Mouse (Mus musculus): ENCODE results near the gene Cacna1d. TPM values are rescaled to one million over a fixed set of nuclear protein-coding genes. Genes with fewer than 3 reads are reported as not detected.

Gene Cacna1d
- polyA plus RNA-seq, 1 experiment from 2014 or later: 0.12 TPM

DNA sequence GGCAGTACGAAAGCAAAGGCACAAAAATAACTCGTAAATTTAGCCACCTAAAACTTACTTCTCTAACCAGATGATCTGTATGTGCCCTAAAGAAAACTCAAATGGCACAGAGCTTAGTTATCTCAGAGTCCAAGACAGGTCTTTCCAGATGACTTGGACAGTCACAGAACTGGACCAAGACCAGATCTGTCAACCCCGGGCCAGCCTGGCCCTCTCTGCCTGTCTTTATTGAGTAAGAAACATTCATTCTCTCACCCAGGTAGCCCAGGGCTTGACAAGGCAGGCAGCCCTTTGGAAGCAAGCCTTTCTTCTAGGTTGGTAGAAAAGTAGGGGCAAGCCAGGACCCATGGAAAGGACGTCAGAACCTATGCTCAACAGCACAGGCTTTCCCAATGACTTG is 243.6 kb downstream of the Cacna1d start:
- Histone ChIP-seq H3K36me3 (ENCODE audit: control insufficient read depth, insufficient read depth) (no peaks in the 10 kb centered on the region), H3K9ac (ENCODE audit: low read depth, low read length) (no peak overlapping the region), H3K4me2 (ENCODE audit: low read depth, low read length) (no peak overlapping the region), H3K4me3 (ENCODE audit: low read depth, low read length) (no peak overlapping the region), H3K9me3 (replicated peaks; ENCODE audit: control insufficient read depth, low read length) (no peaks in the 10 kb centered on the region), H3K27ac (ENCODE audit: low read length) (no peak overlapping the region), H3K4me1 (ENCODE audit: control insufficient read depth, low read depth, low read length) (peaks cover 19% of the 10 kb centered on the region), H3K27me3 (ENCODE audit: control insufficient read depth, insufficient read depth, low read depth, low read length) (no peaks in the 10 kb centered on the region)
- 50% methylated on average over 4 of the region's 4 CpGs for WGBS (ENCODE audit: insufficient replicate concordance)
- no peak for ATAC-seq (ENCODE audit: low read depth)

- Histone ChIP-seq H3K4me2 (ENCODE audit: low read depth, low read length) (no peak overlapping the region), H3K9ac (ENCODE audit: low read depth, low read length) (no peak overlapping the region), H3K4me1 (ENCODE audit: control insufficient read depth, low read depth, low read length) (peaks cover 24% of the 10 kb centered on the region), H3K36me3 (ENCODE audit: control insufficient read depth, insufficient read depth) (no peaks in the 10 kb centered on the region), H3K27me3 (ENCODE audit: control insufficient read depth, insufficient read depth, low read depth, low read length) (no peaks in the 10 kb centered on the region), H3K27ac (ENCODE audit: low read length) (no peak overlapping the region), H3K4me3 (ENCODE audit: low read depth, low read length) (no peak overlapping the region), H3K9me3 (replicated peaks; ENCODE audit: control insufficient read depth, low read length) (no peaks in the 10 kb centered on the region)
- ATAC-seq (ENCODE audit: low read depth): no peak
- 67% methylated on average over 5 of the region's 5 CpGs for WGBS (ENCODE audit: insufficient replicate concordance)
These were observed 246.5 kb downstream of the Cacna1d start for GRCm38 (mm10) chr14:30244776-30245175.

DNA sequence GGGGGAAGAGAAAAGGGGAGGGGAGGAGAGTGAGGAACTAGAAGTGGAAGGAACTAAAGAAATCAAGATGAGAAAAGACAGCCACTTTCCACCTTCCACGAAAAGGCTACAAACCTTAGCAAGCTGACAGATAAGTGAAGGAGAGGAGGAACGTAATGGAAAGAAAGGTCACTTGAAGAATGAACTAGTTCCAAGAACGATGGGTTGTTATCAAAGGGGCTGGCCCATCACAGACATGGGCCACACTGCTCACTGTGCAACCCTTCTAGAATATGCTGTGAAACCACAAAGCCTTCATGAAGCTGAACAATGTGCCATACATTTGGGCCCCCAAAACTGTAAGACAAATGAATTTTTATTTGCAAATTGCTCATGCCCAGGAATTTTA is 248.4 kb downstream of the Cacna1d start:
- ATAC-seq (ENCODE audit: low read depth): peak; percentile 20; the same call in 1 of the 2 replicates
- Histone ChIP-seq H3K36me3 (ENCODE audit: control insufficient read depth, insufficient read depth) (no peaks in the 10 kb centered on the region), H3K4me2 (ENCODE audit: low read depth, low read length) (peak overlapping the region; percentile 33), H3K27me3 (ENCODE audit: control insufficient read depth, insufficient read depth, low read depth, low read length) (no peaks in the 10 kb centered on the region), H3K27ac (ENCODE audit: low read length) (peak overlapping the region; percentile 88), H3K4me3 (ENCODE audit: low read depth, low read length) (no peak overlapping the region), H3K4me1 (ENCODE audit: control insufficient read depth, low read depth, low read length) (peaks cover 24% of the 10 kb centered on the region), H3K9me3 (replicated peaks; ENCODE audit: control insufficient read depth, low read length) (no peaks in the 10 kb centered on the region), H3K9ac (ENCODE audit: low read depth, low read length) (no peak overlapping the region)
- WGBS (ENCODE audit: insufficient replicate concordance): 32% methylated on average over 3 of the region's 3 CpGs

DNA sequence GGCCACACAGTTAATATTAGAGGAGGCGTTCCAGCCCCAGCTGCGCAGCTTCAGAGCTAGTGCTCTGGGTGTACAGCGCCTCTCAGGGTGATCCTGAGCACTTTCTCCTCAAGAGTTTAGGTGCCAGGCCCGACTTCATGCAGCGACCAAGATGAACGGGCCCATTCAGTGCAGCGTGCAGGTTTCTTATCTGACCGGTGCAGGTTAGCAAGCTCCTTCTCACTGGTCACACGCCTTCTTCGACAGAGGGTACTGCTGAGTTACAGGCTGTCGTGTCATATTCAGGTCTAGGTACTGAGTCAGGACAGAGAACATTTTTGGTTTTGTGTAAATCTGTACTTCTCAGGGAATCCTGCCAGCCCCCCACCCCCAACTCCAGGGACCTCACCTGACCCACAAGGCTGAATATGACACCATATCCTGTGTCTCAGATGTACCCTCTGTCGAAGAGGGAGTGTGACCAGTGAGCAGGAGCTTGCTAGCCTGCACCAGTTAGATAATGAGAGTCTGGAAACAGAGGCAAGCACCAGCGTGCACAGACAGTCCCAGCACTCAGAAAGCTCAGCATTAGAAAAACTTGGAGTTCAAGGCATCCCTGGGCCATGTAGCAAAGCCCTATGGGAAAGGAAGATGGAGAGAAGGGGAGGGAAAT is 249.0 kb downstream of the Cacna1d start:
- WGBS (ENCODE audit: insufficient replicate concordance): 39% methylated on average over 13 of the region's 13 CpGs
- H3K9me3 ChIP-seq (replicated peaks; ENCODE audit: control insufficient read depth, low read length): no peaks in the 10 kb centered on the region
- no peak overlapping the region for H3K9ac ChIP-seq (ENCODE audit: low read depth, low read length)
- peak; percentile 95 for ATAC-seq (ENCODE audit: low read depth)
- H3K27me3 ChIP-seq (ENCODE audit: control insufficient read depth, insufficient read depth, low read depth, low read length): no peaks in the 10 kb centered on the region
- H3K27ac ChIP-seq (ENCODE audit: low read length): peak overlapping the region; percentile 88
- no peak overlapping the region for H3K4me3 ChIP-seq (ENCODE audit: low read depth, low read length)
- H3K4me2 ChIP-seq (ENCODE audit: low read depth, low read length): peak overlapping the region; percentile 33
- H3K36me3 ChIP-seq (ENCODE audit: control insufficient read depth, insufficient read depth): no peaks in the 10 kb centered on the region
- H3K4me1 ChIP-seq (ENCODE audit: control insufficient read depth, low read depth, low read length): peaks cover 24% of the 10 kb centered on the region

DNA sequence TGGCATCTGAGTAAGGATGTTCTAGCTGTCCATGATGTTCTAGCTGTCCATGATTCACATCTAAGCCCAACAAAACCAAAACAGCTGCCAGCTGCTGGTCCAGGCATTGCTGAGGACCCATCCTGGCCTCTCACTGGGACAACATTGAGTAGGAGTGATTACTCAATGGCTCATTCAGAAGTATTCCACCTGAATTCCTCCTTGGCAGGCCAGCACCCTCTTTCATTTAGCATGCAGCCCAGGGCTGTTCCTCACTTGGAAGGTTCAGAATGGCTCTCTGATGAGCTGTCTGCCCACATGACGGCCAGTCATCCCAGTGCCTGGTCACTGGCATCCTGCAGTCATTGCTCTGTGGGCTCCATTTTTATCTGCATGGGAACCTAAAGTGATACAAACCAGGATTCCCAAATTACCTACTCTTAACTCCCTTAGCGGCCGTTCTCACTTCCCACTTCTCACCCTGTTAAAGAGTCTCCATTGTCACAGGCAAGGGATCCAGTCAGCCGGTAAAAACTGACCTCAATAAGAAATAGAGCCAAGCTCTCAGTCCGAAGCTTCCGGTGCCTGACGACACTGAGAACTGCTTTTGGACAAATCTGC is 250.2 kb downstream of the Cacna1d start:
- 71% methylated on average over 7 of the region's 7 CpGs for WGBS (ENCODE audit: insufficient replicate concordance)
- no peaks in the 10 kb centered on the region for H3K36me3 ChIP-seq (ENCODE audit: control insufficient read depth, insufficient read depth)
- no peak overlapping the region for H3K9ac ChIP-seq (ENCODE audit: low read depth, low read length)
- peaks cover 24% of the 10 kb centered on the region for H3K4me1 ChIP-seq (ENCODE audit: control insufficient read depth, low read depth, low read length)
- ATAC-seq (ENCODE audit: low read depth): no peak
- no peaks in the 10 kb centered on the region for H3K9me3 ChIP-seq (replicated peaks; ENCODE audit: control insufficient read depth, low read length)
- H3K4me2 ChIP-seq (ENCODE audit: low read depth, low read length): no peak overlapping the region
- H3K4me3 ChIP-seq (ENCODE audit: low read depth, low read length): no peak overlapping the region
- no peak overlapping the region for H3K27ac ChIP-seq (ENCODE audit: low read length)
- H3K27me3 ChIP-seq (ENCODE audit: control insufficient read depth, insufficient read depth, low read depth, low read length): no peaks in the 10 kb centered on the region

- H3K4me1 ChIP-seq (ENCODE audit: control insufficient read depth, low read depth, low read length): peaks cover 17% of the 10 kb centered on the region
- H3K27me3 ChIP-seq (ENCODE audit: control insufficient read depth, insufficient read depth, low read depth, low read length): no peaks in the 10 kb centered on the region
- H3K9ac ChIP-seq (ENCODE audit: low read depth, low read length): no peak overlapping the region
- H3K4me3 ChIP-seq (ENCODE audit: low read depth, low read length): no peak overlapping the region
- H3K9me3 ChIP-seq (replicated peaks; ENCODE audit: control insufficient read depth, low read length): no peaks in the 10 kb centered on the region
- no peaks in the 10 kb centered on the region for H3K36me3 ChIP-seq (ENCODE audit: control insufficient read depth, insufficient read depth)
- H3K27ac ChIP-seq (ENCODE audit: low read length): no peak overlapping the region
- ATAC-seq (ENCODE audit: low read depth): no peak
- H3K4me2 ChIP-seq (ENCODE audit: low read depth, low read length): no peak overlapping the region
- 68% methylated on average over 5 of the region's 5 CpGs for WGBS (ENCODE audit: insufficient replicate concordance)
These were observed 252.4 kb downstream of the Cacna1d start for GRCm38 (mm10) chr14:30238807-30239206.

DNA sequence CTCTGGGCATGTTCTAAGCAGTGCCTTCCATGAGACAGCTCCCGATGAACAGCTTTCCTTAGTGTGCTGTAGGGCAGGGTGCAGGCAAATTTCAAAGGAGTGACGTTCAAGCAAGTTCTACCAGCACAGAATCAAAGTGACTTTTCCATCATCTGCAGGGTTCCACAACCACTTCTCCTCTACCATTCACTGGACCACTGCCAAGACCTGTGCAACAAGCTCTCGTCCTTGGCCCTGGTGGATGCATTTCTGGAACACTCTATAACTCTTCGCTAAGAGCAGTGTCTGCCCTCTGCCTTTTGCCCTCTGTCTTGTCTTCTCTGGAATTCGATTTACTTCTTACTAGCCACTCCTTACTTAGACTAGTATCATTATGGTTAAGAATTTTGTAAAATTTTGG is 266.1 kb downstream of the Cacna1d start:
- no peak overlapping the region for H3K4me3 ChIP-seq (ENCODE audit: low read depth, low read length)
- H3K36me3 ChIP-seq (ENCODE audit: control insufficient read depth, insufficient read depth): no peaks in the 10 kb centered on the region
- H3K4me2 ChIP-seq (ENCODE audit: low read depth, low read length): no peak overlapping the region
- ATAC-seq (ENCODE audit: low read depth): no peak
- H3K9ac ChIP-seq (ENCODE audit: low read depth, low read length): no peak overlapping the region
- no peaks in the 10 kb centered on the region for H3K9me3 ChIP-seq (replicated peaks; ENCODE audit: control insufficient read depth, low read length)
- no peaks in the 10 kb centered on the region for H3K4me1 ChIP-seq (ENCODE audit: control insufficient read depth, low read depth, low read length)
- H3K27ac ChIP-seq (ENCODE audit: low read length): no peak overlapping the region
- H3K27me3 ChIP-seq (ENCODE audit: control insufficient read depth, insufficient read depth, low read depth, low read length): no peaks in the 10 kb centered on the region
- WGBS (ENCODE audit: insufficient replicate concordance): 66% methylated on average over 5 of the region's 5 CpGs

GRCm38 (mm10) chr14:30222101-30222500 is 269.2 kb downstream of the Cacna1d start:
- no peaks in the 10 kb centered on the region for H3K27me3 ChIP-seq (ENCODE audit: control insufficient read depth, insufficient read depth, low read depth, low read length)
- no peaks in the 10 kb centered on the region for H3K9me3 ChIP-seq (replicated peaks; ENCODE audit: control insufficient read depth, low read length)
- H3K4me1 ChIP-seq (ENCODE audit: control insufficient read depth, low read depth, low read length): no peaks in the 10 kb centered on the region
- H3K27ac ChIP-seq (ENCODE audit: low read length): no peak overlapping the region
- no peak for ATAC-seq (ENCODE audit: low read depth)
- H3K36me3 ChIP-seq (ENCODE audit: control insufficient read depth, insufficient read depth): no peaks in the 10 kb centered on the region
- no peak overlapping the region for H3K9ac ChIP-seq (ENCODE audit: low read depth, low read length)
- 70% methylated on average over 6 of the region's 6 CpGs for WGBS (ENCODE audit: insufficient replicate concordance)
- no peak overlapping the region for H3K4me2 ChIP-seq (ENCODE audit: low read depth, low read length)
- H3K4me3 ChIP-seq (ENCODE audit: low read depth, low read length): no peak overlapping the region

DNA sequence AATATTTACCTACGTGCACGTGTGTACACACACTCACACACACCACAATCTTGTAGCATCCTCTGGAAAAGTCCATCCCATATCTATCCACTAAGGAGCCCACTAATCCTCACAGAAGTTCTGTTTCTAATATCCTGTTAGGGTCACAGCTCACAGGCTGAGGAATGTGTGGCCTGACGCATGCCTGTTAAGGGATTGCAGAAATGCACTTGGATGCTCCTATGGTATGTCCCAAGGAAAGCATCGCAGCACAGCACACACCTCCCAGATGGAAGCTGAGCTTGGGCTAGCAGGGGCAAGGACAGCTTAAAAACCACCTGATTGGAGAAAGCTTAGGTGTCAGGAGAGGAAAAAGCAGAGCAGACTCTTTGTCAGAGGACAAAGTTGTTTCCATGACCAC is 271.4 kb downstream of the Cacna1d start:
- Histone ChIP-seq H3K27me3 (ENCODE audit: control insufficient read depth, insufficient read depth, low read depth, low read length) (no peaks in the 10 kb centered on the region), H3K36me3 (ENCODE audit: control insufficient read depth, insufficient read depth) (no peaks in the 10 kb centered on the region), H3K4me1 (ENCODE audit: control insufficient read depth, low read depth, low read length) (no peaks in the 10 kb centered on the region), H3K9me3 (replicated peaks; ENCODE audit: control insufficient read depth, low read length) (no peaks in the 10 kb centered on the region), H3K4me2 (ENCODE audit: low read depth, low read length) (no peak overlapping the region), H3K9ac (ENCODE audit: low read depth, low read length) (no peak overlapping the region), H3K27ac (ENCODE audit: low read length) (no peak overlapping the region), H3K4me3 (ENCODE audit: low read depth, low read length) (no peak overlapping the region)
- WGBS (ENCODE audit: insufficient replicate concordance): 72% methylated on average over 4 of the region's 4 CpGs
- no peak for ATAC-seq (ENCODE audit: low read depth)
